Mouse (Mus musculus) ES-E14 (cell line): ENCODE results near the gene Aurkaip1. TPM values are rescaled to one million over a fixed set of nuclear protein-coding genes. Genes with fewer than 3 reads are reported as not detected.
"Not testable (repeated sequence)": the region's sequence is repeated elsewhere in the genome, so short reads cannot be mapped to it uniquely, and the experiment has no call there.

Experiments used
- DNase-seq: peaks from one replicate; pipeline ENCODE4 v3.0.0-alpha.2; 2013; ENCODE audit warnings: low read depth, low spot score
- H3K27ac ChIP-seq: 2 replicates; pipeline ENCODE4 v1.5.1; 2012; ENCODE audit warnings: low read depth, mild to moderate bottlenecking, low read length, moderate library complexity, mixed read lengths; ENCODE audit not compliant: poor library complexity, insufficient read depth, severe bottlenecking
- H3K36me3 ChIP-seq: 2 replicates; pipeline ENCODE4 v1.6.1; 2012; ENCODE audit warnings: mild to moderate bottlenecking, low read length, moderate library complexity, mixed read lengths; ENCODE audit not compliant: control insufficient read depth, poor library complexity, insufficient read depth, severe bottlenecking
- H3K4me1 ChIP-seq, 2 experiments: fragments of 150-350 bp in 1 of 2; sonication (generic) in 1 of 2; 2 replicates each; pipeline ENCODE4 v1.6.1; 2012; ENCODE audit warnings: low read length in 2 of 2, mild to moderate bottlenecking in 1 of 2, mixed read lengths in 1 of 2; ENCODE audit not compliant: control insufficient read depth in 2 of 2, insufficient read depth in 2 of 2, poor library complexity in 1 of 2
- H3K4me3 ChIP-seq, 2 experiments: fragments of 150-350 bp in 1 of 2; sonication (generic) in 1 of 2; 2 replicates each; pipeline ENCODE4 v1.5.1; 2012; ENCODE audit warnings: low read length in 2 of 2, low read depth in 1 of 2, mild to moderate bottlenecking in 1 of 2, mixed read lengths in 1 of 2; ENCODE audit not compliant: insufficient read depth in 1 of 2, poor library complexity in 1 of 2, severe bottlenecking in 1 of 2
- H3K9ac ChIP-seq: 2 replicates; pipeline ENCODE4 v1.6.1; 2012; ENCODE audit warnings: low read depth, mild to moderate bottlenecking, low read length, mixed read lengths; ENCODE audit not compliant: poor library complexity, insufficient read depth, severe bottlenecking
- H3K9me3 ChIP-seq: fragments of 150-350 bp; sonication (generic); 2 replicates; pipeline ENCODE4 v1.6.1; 2012; ENCODE audit warnings: low read depth, mild to moderate bottlenecking, low read length; ENCODE audit not compliant: control insufficient read depth, insufficient read depth
- CHD2 ChIP-seq: IDR thresholded peaks from 2 replicates; pipeline ENCODE4 v1.6.1; 2014; ENCODE audit warnings: mild to moderate bottlenecking, low read depth, low read length, inconsistent platforms
- HCFC1 ChIP-seq: IDR thresholded peaks from 2 replicates; pipeline ENCODE4 v1.6.1; 2012; ENCODE audit warnings: low read length, inconsistent platforms, borderline replicate concordance; ENCODE audit not compliant: insufficient read depth
- MAFK ChIP-seq: IDR thresholded peaks from 2 replicates; pipeline ENCODE4 v1.6.1; 2014; ENCODE audit warnings: mild to moderate bottlenecking, low read depth, low read length, inconsistent platforms; ENCODE audit not compliant: insufficient read depth
- ZC3H11A ChIP-seq: IDR thresholded peaks from 2 replicates; pipeline ENCODE4 v1.6.1; 2012; ENCODE audit warnings: low read depth, mild to moderate bottlenecking, inconsistent platforms, low read length, borderline replicate concordance
- ZNF384 ChIP-seq: IDR thresholded peaks from 2 replicates; pipeline ENCODE4 v1.6.1; 2012; ENCODE audit warnings: low read depth, low read length, inconsistent platforms
- in situ Hi-C, 2 experiments: fragments of 600-800 bp; cut with MboI; formaldehyde crosslinking; loops; one replicate each; pipeline ENCODE4 v1.15.1; 2025; ENCODE audit warnings: low sequenced_read_pairs in 2 of 2, inconsistent platforms in 1 of 2; ENCODE audit not compliant: unreplicated experiment in 2 of 2
- total RNA-seq: library from RNA; depleted of rRNA; stranded (reverse); fragments of 300-350 nt; gene quantifications from 2 replicates; pipeline ENCODE4 v1.2.3, GENCODE M21; 2012

The Aurkaip1 gene
- total RNA-seq, 1 experiment = 162 TPM

DNA sequence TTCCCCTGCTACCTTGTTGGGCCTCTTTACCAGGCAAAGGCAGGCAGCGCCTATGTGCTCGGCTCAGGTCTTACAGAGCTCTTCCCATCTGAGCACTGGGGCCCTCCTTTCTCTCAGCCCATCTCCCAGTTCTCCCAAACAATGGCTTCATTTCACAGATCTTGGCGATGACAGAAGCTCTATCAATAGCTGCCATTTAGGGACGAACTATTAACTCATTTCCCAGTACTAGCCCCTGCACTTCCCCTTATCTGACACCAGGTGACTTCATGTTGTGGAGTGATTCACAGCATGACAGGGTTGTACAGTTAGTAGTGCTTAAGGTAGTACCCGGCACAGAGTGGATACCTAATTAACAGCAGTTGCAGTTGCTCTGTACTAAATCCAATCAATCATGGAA, 45.3 kb upstream of the Aurkaip1 start, which contains the start of gene Tmem88b:
TSS of gene Tmem88b (minus strand) at position 56 of the 400 bp plus-strand sequence.
- in situ Hi-C loops = no loop called here
- Histone ChIP-seq H3K36me3 (no peaks in the 10 kb centered on the region), H3K4me3 (peak within 1 kb of the TSS; percentile 77 to 85; a peak in 2 of 4 replicates), H3K4me1 (peaks cover 5 to 7% of the 10 kb centered on the region in 2 experiments; a peak in 3 of 4 replicates), H3K9ac (peak within 1 kb of the TSS; percentile 26; the same call in 1 of the 2 replicates), H3K27ac (no peak within 1 kb of the TSS), H3K9me3 (no peaks in the 10 kb centered on the region)
- DNase-seq = no peak
- TF ChIP-seq CHD2 (no peak), HCFC1 (no peak), ZNF384 (no peak), ZC3H11A (no peak), MAFK (no peak)

DNA sequence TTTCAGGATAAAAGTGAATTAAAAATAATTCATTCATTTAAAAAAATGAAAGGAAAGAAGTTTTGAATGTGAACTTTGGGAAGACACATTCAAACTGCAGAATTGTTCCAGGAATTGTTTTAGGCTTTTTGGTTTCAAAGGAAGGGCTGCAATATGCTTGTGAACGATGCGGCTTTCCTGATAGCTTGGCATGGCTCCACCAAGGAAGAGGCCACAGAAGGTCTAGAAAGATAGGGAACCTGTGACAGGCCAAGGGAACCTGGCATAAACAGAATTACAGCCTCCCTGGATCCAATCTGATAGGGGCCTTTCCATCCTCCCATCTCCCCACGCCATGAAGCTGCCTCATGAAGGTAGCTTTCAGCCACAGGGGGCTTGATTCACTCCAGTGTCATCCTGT, 42.8 kb upstream of the Aurkaip1 start:
- Histone ChIP-seq H3K36me3 (no peaks in the 10 kb centered on the region), H3K9me3 (no peaks in the 10 kb centered on the region), H3K9ac (no peak overlapping the region), H3K27ac (no peak overlapping the region), H3K4me3 (no peak overlapping the region), H3K4me1 (peaks cover 5 to 7% of the 10 kb centered on the region in 2 experiments; a peak in 3 of 4 replicates)
- TF ChIP-seq CHD2 (no peak), MAFK (no peak), ZNF384 (no peak), HCFC1 (no peak), ZC3H11A (no peak)
- in situ Hi-C loops = no loop called here
- DNase-seq = no peak

DNA sequence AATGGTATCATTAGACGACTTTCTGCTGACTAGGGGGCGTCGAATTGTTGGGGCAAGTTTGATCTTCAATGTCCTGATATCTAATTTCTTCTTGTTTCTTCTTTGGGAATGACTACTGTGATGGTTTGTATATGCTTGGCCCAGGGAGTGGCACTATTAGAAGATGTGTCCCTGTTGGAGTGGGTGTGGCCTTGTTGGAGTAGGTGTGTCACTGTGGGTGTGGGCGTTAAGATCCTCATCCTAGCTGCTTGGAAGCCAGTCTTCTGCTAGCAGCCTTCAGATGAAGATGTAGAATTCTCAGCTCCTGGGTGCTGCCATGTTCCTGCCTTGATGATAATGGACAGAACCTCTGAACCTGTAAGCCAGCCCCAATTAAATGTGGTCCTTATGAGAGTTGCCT, 42.2 kb upstream of the Aurkaip1 start:
- H3K27ac ChIP-seq, H3K4me1 ChIP-seq, DNase-seq, H3K36me3 ChIP-seq, in situ Hi-C loops, H3K9me3 ChIP-seq, H3K4me3 ChIP-seq, H3K9ac ChIP-seq: not testable (repeated sequence)

DNA sequence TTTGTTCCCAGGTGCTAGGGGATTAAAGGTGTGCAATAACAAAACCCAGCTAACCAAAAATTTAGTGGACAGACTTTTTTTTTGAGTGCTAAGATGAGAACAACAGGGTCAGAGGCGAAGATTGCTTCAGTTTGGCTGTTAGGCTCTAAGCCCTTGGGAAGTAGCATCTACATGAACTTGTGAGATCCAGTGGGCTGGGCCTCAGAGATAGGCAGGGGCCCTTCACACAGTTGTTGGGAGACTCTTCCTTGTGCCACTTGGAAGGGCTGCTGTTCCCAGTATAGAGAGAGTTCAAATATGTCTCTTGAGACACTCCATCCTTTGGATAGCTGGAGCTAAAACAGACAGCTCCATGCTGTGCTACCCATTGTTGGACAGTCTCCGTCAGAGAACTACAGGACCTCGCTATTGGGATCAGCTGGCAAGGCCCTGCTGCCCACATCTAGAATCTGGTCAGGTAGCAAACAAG, 41.0 kb upstream of the Aurkaip1 start, which contains the start of gene Ankrd65:
TSS of gene Ankrd65 (plus strand) at position 419 of the 469 bp plus-strand sequence.
- DNase-seq = no peak
- TF ChIP-seq ZC3H11A (no peak), HCFC1 (no peak), ZNF384 (no peak), MAFK (no peak), CHD2 (no peak)
- no peak within 1 kb of the TSS for H3K27ac ChIP-seq
- H3K4me1 ChIP-seq = peaks cover 3 to 4% of the 10 kb centered on the region in 2 experiments; a peak in 3 of 4 replicates
- in situ Hi-C loops = no loop called here
- H3K36me3 ChIP-seq = no peaks in the 10 kb centered on the region
- no peaks in the 10 kb centered on the region for H3K9me3 ChIP-seq
- no peak within 1 kb of the TSS for H3K9ac ChIP-seq
- no peak within 1 kb of the TSS for H3K4me3 ChIP-seq

DNA sequence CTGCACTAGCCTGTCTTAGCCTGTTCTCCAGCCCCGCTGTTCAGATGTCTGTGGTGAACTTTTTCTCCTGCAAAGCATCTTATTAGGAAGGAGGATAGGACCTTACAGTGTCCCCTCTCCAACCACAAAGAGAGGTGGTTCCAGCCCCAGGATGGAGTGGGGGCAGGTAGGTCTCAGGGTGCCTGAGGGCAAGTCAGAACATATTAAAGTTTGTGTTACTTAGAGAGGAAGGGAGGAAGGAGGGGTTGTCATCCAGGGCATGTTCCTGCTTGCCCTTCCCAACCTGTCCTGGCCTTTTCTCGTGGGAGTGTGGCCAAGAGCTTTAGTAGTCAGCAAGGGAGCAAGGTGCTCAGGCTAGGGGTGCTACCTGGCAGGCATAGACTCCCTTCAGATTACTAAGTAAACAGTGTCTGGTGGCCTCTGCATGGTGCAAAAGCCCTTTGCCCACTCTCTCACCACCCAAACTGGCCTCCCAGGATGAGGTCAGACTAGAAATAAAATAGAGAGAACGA, 40.4 kb upstream of the Aurkaip1 start:
- Histone ChIP-seq H3K4me1 (no peaks in the 10 kb centered on the region), H3K9me3 (no peaks in the 10 kb centered on the region), H3K4me3 (no peak overlapping the region), H3K9ac (no peak overlapping the region), H3K27ac (no peak overlapping the region), H3K36me3 (no peaks in the 10 kb centered on the region)
- DNase-seq = no peak
- in situ Hi-C loops = no loop called here
- no peak for TF ChIP-seq HCFC1
- no peak for TF ChIP-seq ZC3H11A
- TF ChIP-seq ZNF384 = no peak
- no peak for TF ChIP-seq MAFK
- TF ChIP-seq CHD2 = no peak
